Mouse (Mus musculus) embryonic facial prominence, embryonic 14.5 days (tissue): Measurements from ENCODE around the gene Reg2. TPM values are rescaled to one million over a fixed set of nuclear protein-coding genes. Genes with fewer than 3 reads are reported as not detected.

ENCODE experiments used
- ATAC-seq: fragments of 200-750 bp; cut with Nextera tagmentation; 2 replicates; pipeline ENCODE4 v1.8.0; 2017; ENCODE audit warnings: low read depth, moderate number of reproducible peaks, moderate TSS enrichment
- DNase-seq: peaks from one replicate; pipeline ENCODE4 v3.0.0-alpha.2; 2015; ENCODE audit warnings: low spot score
- H3K27ac ChIP-seq: fragments of 300-500 bp; sonication (generic); replicated peaks from 2 replicates; pipeline ENCODE4 v1.5.1; 2014; ENCODE audit warnings: low read depth, mild to moderate bottlenecking, low read length, moderate library complexity
- H3K27me3 ChIP-seq: fragments of 300-500 bp; sonication (generic); replicated peaks from 2 replicates; pipeline ENCODE4 v1.6.1; 2014; ENCODE audit warnings: low read length; ENCODE audit not compliant: control insufficient read depth, insufficient read depth
- H3K36me3 ChIP-seq: fragments of 300-500 bp; sonication (generic); 2 replicates; pipeline ENCODE4 v1.6.1; 2014; ENCODE audit warnings: low read length, mixed read lengths; ENCODE audit not compliant: control insufficient read depth, insufficient read depth
- H3K4me1 ChIP-seq: fragments of 300-500 bp; sonication (generic); 2 replicates; pipeline ENCODE4 v1.6.1; 2014; ENCODE audit warnings: antibody characterized with exemption, low read length; ENCODE audit not compliant: control insufficient read depth, insufficient read depth
- H3K4me2 ChIP-seq: fragments of 300-500 bp; sonication (generic); 2 replicates; pipeline ENCODE4 v1.6.1; 2014; ENCODE audit warnings: low read depth, mild to moderate bottlenecking, low read length, moderate library complexity, mixed read lengths
- H3K4me3 ChIP-seq: fragments of 300-500 bp; sonication (generic); 2 replicates; pipeline ENCODE4 v1.5.1; 2014; ENCODE audit warnings: low read depth, mild to moderate bottlenecking, low read length
- H3K9ac ChIP-seq: fragments of 300-500 bp; sonication (generic); 2 replicates; pipeline ENCODE4 v1.6.1; 2014; ENCODE audit warnings: low read depth, mild to moderate bottlenecking, low read length, moderate library complexity, mixed read lengths
- H3K9me3 ChIP-seq: fragments of 300-500 bp; sonication (generic); 2 replicates; pipeline ENCODE4 v1.6.1; 2016; ENCODE audit warnings: low read length; ENCODE audit not compliant: control insufficient read depth
- WGBS: fragments of 180-500 bp; shearing (Covaris S2); extraction: QIAGEN DNeasy Blood & Tissue Kit; methylation state at CpG from one replicate; pipeline ENCODE4 v1.1.7; 2014; 5-methylcytosine and 5-hydroxymethylcytosine counted together
- polyA plus RNA-seq: library from polyadenylated mRNA; unstranded; fragments of >200 nt; fragmentation: Nextera tagmentation; extraction: Ambion mirVana; gene quantifications from 2 replicates; pipeline ENCODE4 v1.2.1, GENCODE M21; 2014

Gene Reg2
- polyA plus RNA-seq, 1 experiment from 2014 or later, result not detected

GRCm38 (mm10) chr6:78448409-78448808 lies 53.0 kb downstream of the Reg2 start:
- no peaks in the 10 kb centered on the region for H3K4me1 ChIP-seq
- ATAC-seq (no peak), DNase-seq (no peak)
- no peak overlapping the region for H3K4me2 ChIP-seq
- H3K4me3 ChIP-seq, result no peak overlapping the region
- H3K9me3 ChIP-seq, result no peaks in the 10 kb centered on the region
- H3K27me3 ChIP-seq, result no peaks in the 10 kb centered on the region
- H3K27ac ChIP-seq, result no peak overlapping the region
- no peak overlapping the region for H3K9ac ChIP-seq
- H3K36me3 ChIP-seq, result no peaks in the 10 kb centered on the region

GRCm38 (mm10) chr6:78452804-78453203 lies 57.4 kb downstream of the Reg2 start:
- H3K27me3 ChIP-seq, result no peaks in the 10 kb centered on the region
- WGBS, result 91% methylated on average over 2 of the region's 2 CpGs
- H3K27ac ChIP-seq, result no peak overlapping the region
- ATAC-seq (no peak), DNase-seq (no peak)
- H3K4me1 ChIP-seq, result no peaks in the 10 kb centered on the region
- H3K9ac ChIP-seq, result no peak overlapping the region
- H3K4me2 ChIP-seq, result no peak overlapping the region
- H3K36me3 ChIP-seq, result no peaks in the 10 kb centered on the region
- no peaks in the 10 kb centered on the region for H3K9me3 ChIP-seq
- H3K4me3 ChIP-seq, result no peak overlapping the region

Other genes with a start within 250 kb of the Reg2 start
- 1.5 and 4.9 TPM in 2 replicates for gene Reg3b, start 25.0 kb upstream of the Reg2 start, polyA plus RNA-seq
- gene Reg3d, start 16.8 kb upstream of the Reg2 start, polyA plus RNA-seq, result not detected in 2 replicates
- not detected in 2 replicates for gene Reg3a, start 14.9 kb upstream of the Reg2 start, polyA plus RNA-seq
- not detected in 2 replicates for gene Reg1, start 27.1 kb downstream of the Reg2 start, polyA plus RNA-seq
- 19.8 and 33.6 TPM in 2 replicates for gene Reg3g, start 73.2 kb downstream of the Reg2 start, polyA plus RNA-seq